Mouse (Mus musculus) kidney, adult 18-20 months (tissue): ENCODE measurements around the gene Timm10b.

ENCODE experiments used
- DNase-seq: peaks from one replicate; pipeline ENCODE4 v3.0.0; 2021

Gene Timm10b

GRCm38 (mm10) chr7:105641936-105642335 lies 2.1 kb downstream of the Timm10b start:
- no peak for DNase-seq

GRCm38 (mm10) chr7:105650639-105651435 lies 11.0 kb downstream of the Timm10b start, which contains the start of gene Dnhd1:
Dnhd1 (plus strand) TSS chr7:105650827.
- DNase-seq: peak; percentile 88

GRCm38 (mm10) chr7:105685541-105686197 lies 45.8 kb downstream of the Timm10b start:
- no peak for DNase-seq

- DNase-seq: no peak
Observed at GRCm38 (mm10) chr7:105690875-105691274, 51.0 kb downstream of the Timm10b start.
